Mouse (Mus musculus): ENCODE results near the gene Olfr1360.
"Not testable (repeated sequence)": the region's sequence is repeated elsewhere in the genome, so short reads cannot be mapped to it uniquely, and the experiment has no call there.

DNA sequence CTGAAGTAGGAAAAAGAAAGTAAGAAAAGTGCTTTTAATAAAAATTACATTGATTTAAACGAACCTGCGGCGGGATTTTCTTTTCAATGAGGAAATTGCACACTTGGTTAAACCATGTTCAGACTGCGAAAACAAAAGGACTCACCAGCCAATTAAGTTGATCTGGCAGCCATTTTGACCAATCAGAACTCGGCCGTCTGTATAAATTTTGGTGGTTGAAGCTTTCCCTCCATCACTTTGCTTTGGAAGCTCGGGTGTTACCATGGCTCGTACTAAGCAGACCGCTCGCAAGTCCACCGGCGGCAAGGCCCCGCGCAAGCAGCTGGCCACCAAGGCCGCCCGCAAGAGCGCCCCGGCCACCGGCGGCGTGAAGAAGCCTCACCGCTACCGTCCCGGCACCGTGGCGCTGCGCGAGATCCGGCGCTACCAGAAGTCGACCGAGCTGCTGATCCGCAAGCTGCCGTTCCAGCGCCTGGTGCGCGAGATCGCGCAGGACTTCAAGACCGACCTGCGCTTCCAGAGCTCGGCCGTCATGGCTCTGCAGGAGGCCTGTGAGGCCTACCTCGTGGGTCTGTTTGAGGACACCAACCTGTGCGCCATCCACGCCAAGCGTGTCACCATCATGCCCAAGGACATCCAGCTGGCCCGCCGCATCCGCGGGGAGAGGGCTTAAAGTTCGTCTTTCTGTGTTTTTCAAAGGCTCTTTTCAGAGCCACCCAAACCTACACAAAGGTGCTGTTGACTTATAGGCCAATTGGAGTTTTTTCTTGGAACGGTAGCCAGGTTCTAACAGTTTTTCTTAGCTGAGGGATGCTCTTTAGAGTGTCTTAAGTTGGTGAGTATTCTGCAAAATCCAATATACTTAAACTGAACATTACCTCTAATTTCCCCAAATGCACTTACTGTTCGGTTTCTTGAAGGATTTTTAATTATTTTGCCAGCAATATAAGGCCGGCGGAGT, 40.5 kb upstream of the Olfr1360 start, which contains the start of gene Hist1h3h:
- not testable (repeated sequence) for TF ChIP-seq POLR2A (IDR thresholded peaks at IDR 0.05; ENCODE audit: control insufficient read depth, low read depth, low read length); CTCF (IDR thresholded peaks at IDR 0.05; ENCODE audit: control insufficient read depth, insufficient read depth, insufficient replicate concordance, low read depth, low read length)
